Mouse (Mus musculus): ENCODE measurements around the gene Fam214b.

GRCm38 (mm10) chr4:43024673-43025072 is 21.3 kb downstream of the Fam214b start:
- TF ChIP-seq POLR2A (IDR thresholded peaks at IDR 0.05; ENCODE audit: borderline replicate concordance, low read depth, low read length): no peak
- TF ChIP-seq CTCF (IDR thresholded peaks at IDR 0.05; ENCODE audit: low read depth, low read length): no peak

All from bone marrow macrophage, adult 2 months (primary cell).